Comparison of ENCODE assay signal across 8 mouse cellular contexts in the genomic region with DNA sequence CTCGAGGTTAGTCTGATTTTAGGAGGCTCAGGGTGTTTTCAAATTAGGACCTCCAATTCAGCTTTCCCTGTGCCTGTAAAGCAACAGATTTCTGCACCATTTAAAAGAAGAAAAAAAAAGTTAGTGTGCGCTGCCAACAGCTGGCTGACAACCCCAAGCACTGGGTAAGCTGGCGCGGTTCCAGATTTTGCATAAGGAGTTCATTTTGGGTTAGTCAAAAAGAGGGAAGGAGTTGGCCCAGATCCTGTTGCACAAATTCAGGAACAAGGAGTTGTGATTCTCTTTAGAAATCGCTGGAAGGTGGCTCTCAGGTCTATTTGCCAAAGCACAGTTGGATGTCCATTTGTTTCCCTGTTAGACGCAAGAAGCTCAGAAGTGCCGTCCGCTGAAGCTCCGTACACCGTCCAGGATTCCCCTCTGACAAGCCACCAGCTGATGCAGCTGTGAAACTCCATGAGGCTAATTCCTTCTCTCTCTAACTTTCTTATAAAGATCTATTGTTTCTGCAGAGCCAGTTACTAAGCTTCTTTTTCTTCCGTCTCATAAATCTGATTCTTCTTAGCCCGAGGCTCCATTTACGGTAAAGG.
DNase-seq lines count a peak whose midpoint lies in the region; ATAC-seq and TF ChIP-seq lines count a peak whose summit lies in the region.

No protein-coding gene starts in this region.

- peak; percentile 73 for DNase-seq in embryonic facial prominence, embryonic 11.5 days (ENCODE audit: low spot score)
- no peak for DNase-seq in embryonic facial prominence, embryonic 10.5 days (ENCODE audit: low spot score)
- DNase-seq in MEL (ENCODE audit: low read depth, low spot score) = no peak
- DNase-seq in cerebellum, postnatal 25 days = peak; percentile 14 to 49
- DNase-seq in gastrocnemius, postnatal 25 days = peak; percentile 68
- DNase-seq in left cerebral cortex, adult 11 months (ENCODE audit: low spot score) = peak; percentile 39
- peak; percentile 86 for DNase-seq in midbrain, postnatal 0 days (ENCODE audit: low spot score)
- DNase-seq in c-Kit-positive CD71-positive TER-119-positive erythroid progenitor cells, embryonic 14.5 days (ENCODE audit: low spot score) = no peak

- H3K79me2 ChIP-seq in MEL (ENCODE audit: control insufficient read depth, insufficient read depth, low read length, poor library complexity) = no peaks in the 10 kb centered on the region

- H3K27ac ChIP-seq in embryonic facial prominence, embryonic 11.5 days (replicated peaks; ENCODE audit: low read depth, low read length) = no peak overlapping the region
- H3K27ac ChIP-seq in embryonic facial prominence, embryonic 10.5 days (replicated peaks) = no peak overlapping the region
- no peak overlapping the region for H3K27ac ChIP-seq in MEL (ENCODE audit: control insufficient read depth, low read depth, low read length)
- no peak overlapping the region for H3K27ac ChIP-seq in midbrain, postnatal 0 days (ENCODE audit: low read depth, low read length)

- no peak for TF ChIP-seq EP300 in MEL (IDR thresholded peaks at IDR 0.05; ENCODE audit: low read depth in 1 of 2, low read length in 2 of 2)

- H3K36me3 ChIP-seq in embryonic facial prominence, embryonic 11.5 days (replicated peaks; ENCODE audit: control insufficient read depth, insufficient read depth, low read depth, low read length) = no peaks in the 10 kb centered on the region
- no peaks in the 10 kb centered on the region for H3K36me3 ChIP-seq in embryonic facial prominence, embryonic 10.5 days (replicated peaks)
- peaks cover 0 to 3% of the 10 kb centered on the region in 2 experiments; a peak in 2 of 4 replicates for H3K36me3 ChIP-seq in MEL (ENCODE audit: control insufficient read depth in 1 of 2, insufficient read depth in 2 of 2, low read length in 2 of 2)
- H3K36me3 ChIP-seq in midbrain, postnatal 0 days (ENCODE audit: insufficient read depth, low read length) = no peaks in the 10 kb centered on the region

- H3K4me1 ChIP-seq in embryonic facial prominence, embryonic 11.5 days (ENCODE audit: control insufficient read depth, insufficient read depth, low read length) = no peaks in the 10 kb centered on the region
- H3K4me1 ChIP-seq in embryonic facial prominence, embryonic 10.5 days = peaks cover 10% of the 10 kb centered on the region
- peaks cover 0 to 12% of the 10 kb centered on the region in 2 experiments; a peak in 2 of 4 replicates for H3K4me1 ChIP-seq in MEL (ENCODE audit: control insufficient read depth in 1 of 2, insufficient read depth in 2 of 2, low read length in 2 of 2)
- H3K4me1 ChIP-seq in midbrain, postnatal 0 days (ENCODE audit: insufficient read depth, low read length) = no peaks in the 10 kb centered on the region

- no peak for ATAC-seq in embryonic facial prominence, embryonic 11.5 days (replicated peaks; ENCODE audit: insufficient number of reproducible peaks, low FRiP score, low TSS enrichment, low read depth)
- ATAC-seq in midbrain, postnatal 0 days (ENCODE audit: low FRiP score) = no peak

- 75% methylated on average over 13 of the region's 13 CpGs for WGBS in embryonic facial prominence, embryonic 11.5 days
- 86% methylated on average over 13 of the region's 13 CpGs for WGBS in embryonic facial prominence, embryonic 10.5 days
- WGBS in midbrain, postnatal 0 days = 49% methylated on average over 13 of the region's 13 CpGs

- TF ChIP-seq POLR2A in MEL (IDR thresholded peaks at IDR 0.05; ENCODE audit: control insufficient read depth in 1 of 2, insufficient read depth in 1 of 2, low read depth in 1 of 2, low read length in 2 of 2, poor library complexity in 1 of 2) = no peak

- no peak overlapping the region for H3K4me3 ChIP-seq in embryonic facial prominence, embryonic 11.5 days (ENCODE audit: low read depth, low read length)
- H3K4me3 ChIP-seq in embryonic facial prominence, embryonic 10.5 days = no peak overlapping the region
- no peak overlapping the region for H3K4me3 ChIP-seq in MEL (ENCODE audit: control insufficient read depth in 1 of 2, insufficient read depth in 1 of 2, low read depth in 2 of 2, low read length in 2 of 2)
- H3K4me3 ChIP-seq in midbrain, postnatal 0 days (ENCODE audit: low read depth, low read length) = no peak overlapping the region

- no peaks in the 10 kb centered on the region for H3K9me3 ChIP-seq in embryonic facial prominence, embryonic 11.5 days (replicated peaks; ENCODE audit: control insufficient read depth, low read length)
- H3K9me3 ChIP-seq in embryonic facial prominence, embryonic 10.5 days = no peaks in the 10 kb centered on the region
- no peaks in the 10 kb centered on the region for H3K9me3 ChIP-seq in MEL (replicated peaks; ENCODE audit: insufficient read depth, low read length)
- H3K9me3 ChIP-seq in midbrain, postnatal 0 days (ENCODE audit: low read length) = no peaks in the 10 kb centered on the region

- no peak overlapping the region for H3K4me2 ChIP-seq in embryonic facial prominence, embryonic 11.5 days (ENCODE audit: low read depth, low read length)
- no peak overlapping the region for H3K4me2 ChIP-seq in midbrain, postnatal 0 days (ENCODE audit: low read depth, low read length, poor library complexity, severe bottlenecking)

- TF ChIP-seq RAD21 in MEL (IDR thresholded peaks at IDR 0.05; ENCODE audit: low read depth, low read length) = no peak

- H3K9ac ChIP-seq in embryonic facial prominence, embryonic 11.5 days (replicated peaks; ENCODE audit: low read length) = no peak overlapping the region
- no peak overlapping the region for H3K9ac ChIP-seq in MEL (ENCODE audit: control insufficient read depth, low read depth, low read length, poor library complexity, severe bottlenecking)
- no peak overlapping the region for H3K9ac ChIP-seq in midbrain, postnatal 0 days (replicated peaks; ENCODE audit: low read length, poor library complexity, severe bottlenecking)

- no peak for TF ChIP-seq CTCF in MEL (IDR thresholded peaks at IDR 0.05 in 2 of 3, conservative IDR thresholded peaks at IDR 0.05 in 1 of 3; ENCODE audit: control insufficient read depth in 1 of 3, insufficient read depth in 1 of 3, low read depth in 2 of 3, low read length in 3 of 3, poor library complexity in 1 of 3, severe bottlenecking in 1 of 3)
- TF ChIP-seq CTCF in midbrain, postnatal 0 days (IDR thresholded peaks at IDR 0.05) = no peak

- no peaks in the 10 kb centered on the region for H3K27me3 ChIP-seq in embryonic facial prominence, embryonic 11.5 days (ENCODE audit: control insufficient read depth, insufficient read depth, low read length)
- H3K27me3 ChIP-seq in embryonic facial prominence, embryonic 10.5 days (replicated peaks; ENCODE audit: low read depth, poor library complexity, severe bottlenecking) = no peaks in the 10 kb centered on the region
- no peaks in the 10 kb centered on the region for H3K27me3 ChIP-seq in MEL (ENCODE audit: control insufficient read depth in 1 of 2, insufficient read depth in 2 of 2, low read length in 2 of 2)
- H3K27me3 ChIP-seq in midbrain, postnatal 0 days (ENCODE audit: insufficient read depth, low read length) = no peaks in the 10 kb centered on the region

TF ChIP-seq in MEL, 35 proteins besides CTCF, POLR2A, EP300 and RAD21:
- TF ChIP-seq ETS1 (IDR thresholded peaks at IDR 0.05; ENCODE audit: low read depth, low read length) (0 out of 2 replicates have a peak, but pooled peaks have one; percentile 28), ZNF384 (IDR thresholded peaks at IDR 0.05; ENCODE audit: low read depth, low read length) (peak; percentile 37; the same call in 1 of the 2 replicates), POLR2AphosphoS2 (IDR thresholded peaks at IDR 0.05; ENCODE audit: low read length) (no peak)

Comparison
In these comparisons a context has a peak if more than half of its experiments do, and no peak if none do; other contexts are left out.
1. DNase-seq: peak in embryonic facial prominence, embryonic 11.5 days (single experiment), cerebellum, postnatal 25 days (2 of 2), gastrocnemius, postnatal 25 days (single experiment), left cerebral cortex, adult 11 months (single experiment) and midbrain, postnatal 0 days (single experiment); none in embryonic facial prominence, embryonic 10.5 days (single experiment), MEL (single experiment) and c-Kit-positive CD71-positive TER-119-positive erythroid progenitor cells, embryonic 14.5 days (single experiment).